Mouse (Mus musculus) stomach, embryonic 14.5 days (tissue): ENCODE measurements around the gene Hspb11. TPM values are rescaled to one million over a fixed set of nuclear protein-coding genes. Genes with fewer than 3 reads are reported as not detected.

Experiments used
- ATAC-seq: fragments of 200-750 bp; cut with Nextera tagmentation; 2 replicates; pipeline ENCODE4 v1.8.0; 2017; ENCODE audit warnings: low read depth, moderate TSS enrichment; ENCODE audit not compliant: insufficient number of reproducible peaks, insufficient read depth, low FRiP score
- H3K27ac ChIP-seq: fragments of 300-500 bp; sonication (generic); 2 replicates; pipeline ENCODE4 v1.5.1; 2014; ENCODE audit warnings: mild to moderate bottlenecking, low read length, moderate library complexity, mixed read lengths
- H3K27me3 ChIP-seq: fragments of 300-500 bp; sonication (generic); 2 replicates; pipeline ENCODE4 v1.6.1; 2014; ENCODE audit warnings: low read length, control low read depth, mixed read lengths; ENCODE audit not compliant: control insufficient read depth, insufficient read depth
- H3K36me3 ChIP-seq: fragments of 300-500 bp; sonication (generic); 2 replicates; pipeline ENCODE4 v1.6.1; 2014; ENCODE audit warnings: mild to moderate bottlenecking, control low read depth, low read length, moderate library complexity, mixed read lengths; ENCODE audit not compliant: control insufficient read depth, insufficient read depth
- H3K4me1 ChIP-seq: fragments of 300-500 bp; sonication (generic); 2 replicates; pipeline ENCODE4 v1.6.1; 2014; ENCODE audit warnings: low read length, control low read depth, mixed read lengths; ENCODE audit not compliant: control insufficient read depth, insufficient read depth
- H3K4me2 ChIP-seq: fragments of 300-500 bp; sonication (generic); replicated peaks from 2 replicates; pipeline ENCODE4 v1.6.1; 2014; ENCODE audit warnings: low read depth, low read length, control low read depth
- H3K4me3 ChIP-seq: fragments of 300-500 bp; sonication (generic); 2 replicates; pipeline ENCODE4 v1.5.1; 2014; ENCODE audit warnings: low read depth, low read length, control low read depth
- H3K9ac ChIP-seq: fragments of 300-500 bp; sonication (generic); replicated peaks from 2 replicates; pipeline ENCODE4 v1.6.1; 2014; ENCODE audit warnings: low read depth, mild to moderate bottlenecking, control low read depth, low read length, moderate library complexity, mixed read lengths
- H3K9me3 ChIP-seq: fragments of 300-500 bp; sonication (generic); 2 replicates; pipeline ENCODE4 v1.6.1; 2016; ENCODE audit warnings: low read depth, low read length, control low read depth; ENCODE audit not compliant: control insufficient read depth
- WGBS: fragments of 180-500 bp; shearing (Covaris S2); extraction: QIAGEN DNeasy Blood & Tissue Kit; methylation state at CpG from one replicate; pipeline ENCODE4 v1.1.7; 2014; 5-methylcytosine and 5-hydroxymethylcytosine counted together
- polyA plus RNA-seq: library from polyadenylated mRNA; unstranded; fragments of >200 nt; fragmentation: Nextera tagmentation; extraction: Ambion mirVana; gene quantifications from 2 replicates; pipeline ENCODE4 v1.2.1, GENCODE M21; 2014

Hspb11 gene
- polyA plus RNA-seq, 1 experiment from 2014 or later, result 40.6 TPM

- peak; percentile 66; the same call in 1 of the 2 replicates for ATAC-seq
- H3K27ac ChIP-seq, result no peak overlapping the region
- no peak overlapping the region for H3K4me2 ChIP-seq
- WGBS, result 76% methylated on average over 9 of the region's 9 CpGs
- H3K9me3 ChIP-seq, result no peaks in the 10 kb centered on the region
- no peaks in the 10 kb centered on the region for H3K27me3 ChIP-seq
- 0 out of 2 replicates have a peak, but pooled peaks cover 3% of the 10 kb centered on the region for H3K4me1 ChIP-seq
- H3K9ac ChIP-seq, result no peak overlapping the region
- no peaks in the 10 kb centered on the region for H3K36me3 ChIP-seq
- H3K4me3 ChIP-seq, result no peak overlapping the region
Measured at GRCm38 (mm10) chr4:107217574-107217973, 35.8 kb upstream of the Hspb11 start.

- 84% methylated on average over 5 of the region's 5 CpGs for WGBS
- Histone ChIP-seq H3K9me3 (no peaks in the 10 kb centered on the region), H3K27me3 (no peaks in the 10 kb centered on the region), H3K27ac (no peak overlapping the region), H3K4me2 (no peak overlapping the region), H3K4me1 (no peaks in the 10 kb centered on the region), H3K4me3 (no peak overlapping the region), H3K9ac (no peak overlapping the region), H3K36me3 (no peaks in the 10 kb centered on the region)
- no peak for ATAC-seq
Measured at GRCm38 (mm10) chr4:107221524-107221923, 31.9 kb upstream of the Hspb11 start.

GRCm38 (mm10) chr4:107223225-107224204, 29.9 kb upstream of the Hspb11 start:
- 76% methylated on average over 11 of the region's 11 CpGs for WGBS
- ATAC-seq, result peak; percentile 56; the same call in 1 of the 2 replicates
- H3K4me1 ChIP-seq, result no peaks in the 10 kb centered on the region

GRCm38 (mm10) chr4:107226313-107226712, 27.1 kb upstream of the Hspb11 start:
- Histone ChIP-seq H3K27ac (no peak overlapping the region), H3K36me3 (no peaks in the 10 kb centered on the region), H3K4me3 (no peak overlapping the region), H3K9me3 (no peaks in the 10 kb centered on the region), H3K4me1 (no peaks in the 10 kb centered on the region), H3K9ac (no peak overlapping the region), H3K27me3 (no peaks in the 10 kb centered on the region), H3K4me2 (no peak overlapping the region)
- ATAC-seq, result no peak
- 88% methylated on average over 2 of the region's 2 CpGs for WGBS

More at GRCm38 (mm10) chr4:107223225-107224204, 29.9 kb upstream of the Hspb11 start:
- Histone ChIP-seq H3K27me3 (no peaks in the 10 kb centered on the region), H3K4me3 (no peak overlapping the region), H3K9ac (no peak overlapping the region), H3K36me3 (no peaks in the 10 kb centered on the region), H3K27ac (no peak overlapping the region), H3K4me2 (no peak overlapping the region), H3K9me3 (no peaks in the 10 kb centered on the region)

GRCm38 (mm10) chr4:107232219-107232618, 21.2 kb upstream of the Hspb11 start:
- no peak overlapping the region for H3K4me2 ChIP-seq
- 60% methylated on average over 3 of the region's 3 CpGs for WGBS
- no peak overlapping the region for H3K27ac ChIP-seq
- peaks cover 35% of the 10 kb centered on the region for H3K36me3 ChIP-seq
- no peaks in the 10 kb centered on the region for H3K9me3 ChIP-seq
- H3K27me3 ChIP-seq, result no peaks in the 10 kb centered on the region
- H3K4me1 ChIP-seq, result no peaks in the 10 kb centered on the region
- no peak overlapping the region for H3K4me3 ChIP-seq
- ATAC-seq, result no peak
- no peak overlapping the region for H3K9ac ChIP-seq

- H3K4me1 ChIP-seq, result no peaks in the 10 kb centered on the region
- H3K36me3 ChIP-seq, result peaks cover 56% of the 10 kb centered on the region
- no peaks in the 10 kb centered on the region for H3K27me3 ChIP-seq
- H3K9ac ChIP-seq, result no peak overlapping the region
- no peaks in the 10 kb centered on the region for H3K9me3 ChIP-seq
- 96% methylated on average over 2 of the region's 2 CpGs for WGBS
- H3K27ac ChIP-seq, result no peak overlapping the region
- H3K4me2 ChIP-seq, result no peak overlapping the region
- H3K4me3 ChIP-seq, result no peak overlapping the region
- ATAC-seq, result no peak
Measured at GRCm38 (mm10) chr4:107238253-107238652, 15.1 kb upstream of the Hspb11 start.

- Histone ChIP-seq H3K27me3 (no peaks in the 10 kb centered on the region), H3K27ac (no peak overlapping the region), H3K4me1 (no peaks in the 10 kb centered on the region), H3K4me3 (no peak overlapping the region), H3K9me3 (no peaks in the 10 kb centered on the region), H3K36me3 (peaks cover 43% of the 10 kb centered on the region), H3K4me2 (no peak overlapping the region), H3K9ac (no peak overlapping the region)
- no peak for ATAC-seq
- 97% methylated on average over 6 of the region's 6 CpGs for WGBS
Measured at GRCm38 (mm10) chr4:107240196-107240595, 13.2 kb upstream of the Hspb11 start.

GRCm38 (mm10) chr4:107243365-107244333, 9.7 kb upstream of the Hspb11 start:
- Histone ChIP-seq H3K27ac (no peak overlapping the region), H3K4me1 (no peaks in the 10 kb centered on the region), H3K36me3 (peaks cover 24% of the 10 kb centered on the region), H3K9ac (no peak overlapping the region), H3K4me3 (no peak overlapping the region), H3K4me2 (no peak overlapping the region), H3K9me3 (no peaks in the 10 kb centered on the region), H3K27me3 (no peaks in the 10 kb centered on the region)
- 75% methylated on average over 6 of the region's 6 CpGs for WGBS
- no peak for ATAC-seq
